Mouse (Mus musculus) embryonic facial prominence, embryonic 14.5 days (tissue): ENCODE results near the gene Ctu2. TPM values are rescaled to one million over a fixed set of nuclear protein-coding genes. Genes with fewer than 3 reads are reported as not detected.

Experiments
- ATAC-seq: fragments of 200-750 bp; cut with Nextera tagmentation; 2 replicates; pipeline ENCODE4 v1.8.0; 2017; ENCODE audit warnings: low read depth, moderate number of reproducible peaks, moderate TSS enrichment
- DNase-seq: peaks from one replicate; pipeline ENCODE4 v3.0.0-alpha.2; 2015; ENCODE audit warnings: low spot score
- H3K27ac ChIP-seq: fragments of 300-500 bp; sonication (generic); replicated peaks from 2 replicates; pipeline ENCODE4 v1.5.1; 2014; ENCODE audit warnings: low read depth, mild to moderate bottlenecking, low read length, moderate library complexity
- H3K27me3 ChIP-seq: fragments of 300-500 bp; sonication (generic); replicated peaks from 2 replicates; pipeline ENCODE4 v1.6.1; 2014; ENCODE audit warnings: low read length; ENCODE audit not compliant: control insufficient read depth, insufficient read depth
- H3K36me3 ChIP-seq: fragments of 300-500 bp; sonication (generic); 2 replicates; pipeline ENCODE4 v1.6.1; 2014; ENCODE audit warnings: low read length, mixed read lengths; ENCODE audit not compliant: control insufficient read depth, insufficient read depth
- H3K4me1 ChIP-seq: fragments of 300-500 bp; sonication (generic); 2 replicates; pipeline ENCODE4 v1.6.1; 2014; ENCODE audit warnings: antibody characterized with exemption, low read length; ENCODE audit not compliant: control insufficient read depth, insufficient read depth
- H3K4me2 ChIP-seq: fragments of 300-500 bp; sonication (generic); 2 replicates; pipeline ENCODE4 v1.6.1; 2014; ENCODE audit warnings: low read depth, mild to moderate bottlenecking, low read length, moderate library complexity, mixed read lengths
- H3K4me3 ChIP-seq: fragments of 300-500 bp; sonication (generic); 2 replicates; pipeline ENCODE4 v1.5.1; 2014; ENCODE audit warnings: low read depth, mild to moderate bottlenecking, low read length
- H3K9ac ChIP-seq: fragments of 300-500 bp; sonication (generic); 2 replicates; pipeline ENCODE4 v1.6.1; 2014; ENCODE audit warnings: low read depth, mild to moderate bottlenecking, low read length, moderate library complexity, mixed read lengths
- H3K9me3 ChIP-seq: fragments of 300-500 bp; sonication (generic); 2 replicates; pipeline ENCODE4 v1.6.1; 2016; ENCODE audit warnings: low read length; ENCODE audit not compliant: control insufficient read depth
- WGBS: fragments of 180-500 bp; shearing (Covaris S2); extraction: QIAGEN DNeasy Blood & Tissue Kit; methylation state at CpG from one replicate; pipeline ENCODE4 v1.1.7; 2014; 5-methylcytosine and 5-hydroxymethylcytosine counted together
- polyA plus RNA-seq: library from polyadenylated mRNA; unstranded; fragments of >200 nt; fragmentation: Nextera tagmentation; extraction: Ambion mirVana; gene quantifications from 2 replicates; pipeline ENCODE4 v1.2.1, GENCODE M21; 2014

Gene Ctu2
- polyA plus RNA-seq, 1 experiment from 2014 or later: 49.0 TPM

GRCm38 (mm10) chr8:122433269-122433905 is 42.6 kb upstream of the Ctu2 start:
- Histone ChIP-seq H3K9ac (peak overlapping the region; percentile 75; the same call in 1 of the 2 replicates), H3K36me3 (peaks cover 40% of the 10 kb centered on the region), H3K4me2 (peak overlapping the region; percentile 77; the same call in 1 of the 2 replicates), H3K4me1 (peaks cover 7% of the 10 kb centered on the region), H3K27me3 (no peaks in the 10 kb centered on the region), H3K4me3 (no peak overlapping the region), H3K27ac (no peak overlapping the region), H3K9me3 (no peaks in the 10 kb centered on the region)
- peak; percentile 51 for ATAC-seq
- 65% methylated on average over 11 of the region's 11 CpGs for WGBS
- no peak for DNase-seq

GRCm38 (mm10) chr8:122435375-122435774 is 40.6 kb upstream of the Ctu2 start:
- Histone ChIP-seq H3K27me3 (no peaks in the 10 kb centered on the region), H3K4me2 (no peak overlapping the region), H3K27ac (no peak overlapping the region), H3K4me3 (no peak overlapping the region), H3K36me3 (peaks cover 48% of the 10 kb centered on the region), H3K9me3 (no peaks in the 10 kb centered on the region), H3K4me1 (peaks cover 7% of the 10 kb centered on the region), H3K9ac (no peak overlapping the region)
- DNase-seq: no peak
- 83% methylated on average over 6 of the region's 6 CpGs for WGBS
- no peak for ATAC-seq

- no peaks in the 10 kb centered on the region for H3K27me3 ChIP-seq
- H3K9ac ChIP-seq: no peak overlapping the region
- H3K4me3 ChIP-seq: no peak overlapping the region
- H3K4me1 ChIP-seq: peaks cover 7% of the 10 kb centered on the region
- DNase-seq (no peak), ATAC-seq (no peak)
- H3K4me2 ChIP-seq: no peak overlapping the region
- peaks cover 48% of the 10 kb centered on the region for H3K36me3 ChIP-seq
- no peaks in the 10 kb centered on the region for H3K9me3 ChIP-seq
- 93% methylated on average over 9 of the region's 9 CpGs for WGBS
- H3K27ac ChIP-seq: no peak overlapping the region
These were observed 39.8 kb upstream of the Ctu2 start for GRCm38 (mm10) chr8:122436146-122436545.

- no peak overlapping the region for H3K27ac ChIP-seq
- peaks cover 4% of the 10 kb centered on the region for H3K4me1 ChIP-seq
- H3K9ac ChIP-seq: no peak overlapping the region
- 87% methylated on average over 13 of the region's 20 CpGs for WGBS
- ATAC-seq (no peak), DNase-seq (no peak)
- no peaks in the 10 kb centered on the region for H3K27me3 ChIP-seq
- no peaks in the 10 kb centered on the region for H3K9me3 ChIP-seq
- peaks cover 48% of the 10 kb centered on the region for H3K36me3 ChIP-seq
- H3K4me3 ChIP-seq: no peak overlapping the region
- no peak overlapping the region for H3K4me2 ChIP-seq
These were observed 39.3 kb upstream of the Ctu2 start for GRCm38 (mm10) chr8:122436586-122437125.

GRCm38 (mm10) chr8:122437708-122438331 is 38.1 kb upstream of the Ctu2 start:
- H3K4me2 ChIP-seq: no peak overlapping the region
- DNase-seq (no peak), ATAC-seq (no peak)
- no peak overlapping the region for H3K4me3 ChIP-seq
- H3K36me3 ChIP-seq: peaks cover 48% of the 10 kb centered on the region
- H3K27ac ChIP-seq: no peak overlapping the region
- H3K4me1 ChIP-seq: peaks cover 5% of the 10 kb centered on the region
- 83% methylated on average over 13 of the region's 13 CpGs for WGBS
- no peak overlapping the region for H3K9ac ChIP-seq
- H3K27me3 ChIP-seq: no peaks in the 10 kb centered on the region
- no peaks in the 10 kb centered on the region for H3K9me3 ChIP-seq

- Histone ChIP-seq H3K27me3 (no peaks in the 10 kb centered on the region), H3K9ac (no peak overlapping the region), H3K36me3 (peaks cover 42% of the 10 kb centered on the region), H3K27ac (no peak overlapping the region), H3K4me1 (peaks cover 5% of the 10 kb centered on the region), H3K9me3 (no peaks in the 10 kb centered on the region), H3K4me2 (no peak overlapping the region), H3K4me3 (no peak overlapping the region)
- 94% methylated on average over 16 of the region's 16 CpGs for WGBS
- no peak for ATAC-seq
- no peak for DNase-seq
These were observed 36.6 kb upstream of the Ctu2 start for GRCm38 (mm10) chr8:122439336-122439735.

GRCm38 (mm10) chr8:122441326-122441725 is 34.6 kb upstream of the Ctu2 start:
- Histone ChIP-seq H3K9ac (0 out of 2 replicates have a peak overlapping the region, but pooled peaks have one; percentile 30), H3K4me3 (no peak overlapping the region), H3K27ac (no peak overlapping the region), H3K36me3 (peaks cover 24% of the 10 kb centered on the region), H3K9me3 (no peaks in the 10 kb centered on the region), H3K4me1 (peaks cover 15% of the 10 kb centered on the region), H3K27me3 (no peaks in the 10 kb centered on the region), H3K4me2 (no peak overlapping the region)
- WGBS: 100% methylated on average over 1 of the region's 1 CpGs
- DNase-seq (no peak), ATAC-seq (no peak)

- Histone ChIP-seq H3K27me3 (no peaks in the 10 kb centered on the region), H3K4me3 (peak overlapping the region; percentile 56), H3K36me3 (peaks cover 14% of the 10 kb centered on the region; the same call in 1 of the 2 replicates), H3K4me2 (peak overlapping the region; percentile 97), H3K4me1 (peaks cover 15% of the 10 kb centered on the region), H3K9me3 (no peaks in the 10 kb centered on the region), H3K27ac (no peak overlapping the region), H3K9ac (peak overlapping the region; percentile 73)
- DNase-seq (no peak), ATAC-seq (no peak)
- 18% methylated on average over 7 of the region's 7 CpGs for WGBS
These were observed 33.6 kb upstream of the Ctu2 start for GRCm38 (mm10) chr8:122442356-122442755.
